Mouse (Mus musculus) erythroblast, embryonic 14.5 days (primary cell): ENCODE results near the gene Cmpk2.

Experiments
- GATA1 ChIP-seq: IDR thresholded peaks from 2 replicates; pipeline ENCODE4 v1.6.1; 2012; ENCODE audit warnings: low read length, inconsistent platforms, mixed read lengths
- TAL1 ChIP-seq: IDR thresholded peaks from 3 replicates; pipeline ENCODE4 v1.6.1; 2012; ENCODE audit warnings: low read length, inconsistent platforms, mixed read lengths

DNA sequence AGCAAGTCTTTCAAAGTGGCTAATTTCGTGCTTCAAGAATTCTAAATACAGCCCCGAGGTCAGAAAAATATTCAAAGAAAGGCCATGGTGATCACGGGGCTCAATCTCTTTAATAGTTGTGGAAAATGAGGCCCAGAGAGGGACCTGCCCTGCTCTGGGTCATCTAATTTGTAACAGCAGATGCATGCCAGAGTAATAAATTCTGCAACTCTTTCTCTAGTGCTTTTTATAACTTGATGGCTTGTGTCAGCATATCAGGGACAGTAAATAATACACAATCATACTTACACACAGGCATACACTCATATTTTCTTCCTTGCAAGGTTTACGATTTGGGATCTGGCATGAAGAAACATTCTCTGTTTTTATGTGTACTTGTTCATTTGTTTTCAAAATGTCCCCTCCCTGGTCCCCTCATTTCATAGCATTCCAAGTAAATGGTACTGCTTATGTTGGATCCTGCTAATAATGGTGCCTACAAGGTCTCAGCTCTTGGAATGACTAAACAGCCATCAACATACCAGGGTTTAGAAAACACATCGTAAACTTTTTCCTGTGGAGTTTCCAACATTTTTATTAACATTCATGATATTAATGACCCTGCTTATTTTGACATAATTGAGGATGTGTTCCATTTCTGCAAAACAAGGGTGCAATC, 19.7 kb downstream of the Cmpk2 start:
- TF ChIP-seq TAL1 = no peak
- TF ChIP-seq GATA1 = no peak
